Mouse (Mus musculus): ENCODE measurements around the gene Zfp423.

- TF ChIP-seq CTCF (IDR thresholded peaks at IDR 0.05; ENCODE audit: borderline replicate concordance, control insufficient read depth, extremely low read depth, insufficient read depth, low read length, poor library complexity) (no peak), POLR2A (IDR thresholded peaks at IDR 0.05; ENCODE audit: control insufficient read depth, extremely low read depth, insufficient read depth, low read length, poor library complexity) (no peak)
These were observed 200.6 kb downstream of the Zfp423 start for GRCm38 (mm10) chr8:87758750-87759149.
